Mouse (Mus musculus) brain, adult 10 weeks (tissue): ENCODE measurements around the gene Cacna1h. TPM values are rescaled to one million over a fixed set of nuclear protein-coding genes. Genes with fewer than 3 reads are reported as not detected.

Source experiments
- polyA plus RNA-seq: library from polyadenylated mRNA; stranded (reverse); fragments of 350-450 nt; fragmentation: Illumina TruSeq; extraction: RNeasy Lipid Tissue Mini Kit (QIAGEN cat#74804); gene quantifications from one replicate; pipeline ENCODE4 v1.2.3, GENCODE M21; 2015; ENCODE audit warnings: low read depth, low replicate concordance

Gene Cacna1h
- polyA plus RNA-seq: 24.6 TPM

DNA sequence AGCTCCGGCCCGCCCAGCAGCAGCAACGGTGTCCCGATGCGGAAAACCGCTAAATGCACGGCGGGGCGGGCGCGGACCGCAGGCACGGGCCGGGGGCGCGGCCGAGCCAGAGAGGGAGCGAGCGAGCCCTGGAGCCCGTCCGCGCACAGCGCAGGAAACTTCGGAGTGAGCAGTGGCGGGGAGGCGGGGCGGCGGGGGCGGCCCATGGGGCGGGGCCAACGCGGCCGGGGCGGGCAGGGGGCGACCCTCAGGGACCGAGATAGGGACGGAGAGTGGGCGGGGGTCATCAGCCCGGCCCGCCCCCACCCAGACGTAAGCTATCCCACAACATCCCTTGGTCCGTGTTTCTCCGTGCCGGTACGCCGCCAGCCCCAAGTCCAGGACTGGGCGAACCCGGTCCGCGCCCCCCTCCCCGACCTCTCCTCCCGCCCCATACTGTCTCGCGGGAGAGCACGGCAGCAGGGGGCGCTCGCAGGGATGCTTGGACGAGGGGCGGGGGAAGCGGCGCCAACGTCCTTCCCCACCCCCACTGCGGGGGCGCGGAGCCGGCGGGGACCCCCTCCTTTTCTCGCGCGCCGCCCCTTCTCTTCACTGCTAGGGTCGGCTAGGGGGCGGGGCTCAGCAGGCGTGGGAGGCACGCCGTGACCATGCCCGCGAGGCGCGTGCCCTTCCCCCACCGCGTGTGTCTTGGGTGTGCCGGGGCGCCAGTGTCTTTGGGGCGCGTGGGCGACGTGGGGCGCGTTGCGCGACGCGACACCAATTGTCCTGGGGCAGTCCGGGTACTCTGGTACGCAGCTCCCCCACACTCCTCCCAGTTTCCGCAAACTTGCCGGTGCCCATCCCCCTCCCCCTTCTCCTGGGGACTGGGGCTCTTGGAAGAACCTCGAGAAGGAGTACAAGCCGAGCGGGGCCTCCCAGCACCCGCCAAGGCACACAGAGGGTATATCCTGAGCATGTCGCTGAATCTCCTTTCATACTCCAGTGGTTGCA is at the start of gene Cacna1h:
Cacna1h (minus strand) TSS at position 167 of the 990 bp plus-strand sequence.

DNA sequence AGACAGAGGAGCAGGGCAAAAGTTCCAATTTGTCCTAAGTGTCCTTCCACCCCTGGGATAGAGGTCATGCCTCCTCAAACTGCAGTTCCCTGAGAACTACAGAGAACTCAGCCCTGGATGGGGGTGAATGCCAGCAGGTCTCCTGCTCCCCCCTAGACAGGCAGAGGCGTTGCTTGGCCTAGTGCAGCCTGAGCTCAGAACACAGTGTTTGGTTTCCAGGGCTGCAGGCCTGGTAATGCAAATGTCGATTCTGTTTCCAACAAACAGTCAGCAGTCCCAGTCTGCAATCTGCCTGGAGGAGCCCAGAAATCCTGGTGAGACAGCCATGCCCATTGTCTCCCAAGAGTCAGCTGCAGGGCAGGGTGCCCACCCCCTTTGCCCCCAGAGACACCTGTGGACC is 20.7 kb upstream of the Cacna1h start, which contains the start of gene Tekt4:
Tekt4 (plus strand) TSS at position 344 of the 400 bp plus-strand sequence.

DNA sequence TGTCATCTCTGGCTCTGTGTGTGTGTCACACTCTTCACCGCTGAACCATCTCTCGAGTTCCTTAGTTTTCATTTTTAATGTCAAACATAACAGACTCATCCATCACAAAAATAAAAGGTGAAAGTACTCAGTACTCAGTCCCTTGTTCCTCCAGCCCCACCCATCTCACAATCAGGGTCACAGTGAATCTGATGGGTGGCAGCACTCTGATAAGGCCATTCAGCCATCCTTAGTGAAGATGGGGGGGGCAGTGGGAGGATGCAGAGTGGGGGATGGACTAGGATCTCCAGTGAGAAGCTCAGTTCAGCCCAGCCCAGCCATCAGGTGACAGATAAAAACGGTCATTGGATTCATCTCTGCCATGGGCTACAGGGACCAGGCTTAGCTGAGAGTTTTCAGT is 64.6 kb downstream of the Cacna1h start, which contains the start of gene Tpsg1:
Tpsg1 (plus strand) TSS at position 301 of the 400 bp plus-strand sequence.

DNA sequence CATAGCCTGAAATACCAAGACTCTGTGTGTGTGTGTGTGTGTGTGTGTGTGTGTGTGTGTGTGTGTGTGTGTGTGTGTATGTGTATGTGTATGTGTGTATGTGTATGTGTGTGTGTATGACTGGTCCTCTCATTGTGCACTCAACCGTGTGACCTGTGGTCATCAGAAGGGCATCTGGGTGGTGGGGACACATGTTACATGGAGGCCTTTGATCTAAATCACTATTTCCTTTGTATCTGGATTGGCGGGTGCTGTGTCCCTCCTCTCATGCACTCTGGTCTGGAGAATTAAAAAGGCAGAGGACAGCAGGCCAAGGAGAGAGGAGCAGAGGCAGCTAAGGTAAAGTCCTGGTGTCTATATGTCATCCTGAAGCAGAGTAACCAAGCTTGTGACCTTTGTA is 67.6 kb downstream of the Cacna1h start, which contains the start of gene Tpsb2:
Tpsb2 (plus strand) TSS at position 301 of the 400 bp plus-strand sequence.

DNA sequence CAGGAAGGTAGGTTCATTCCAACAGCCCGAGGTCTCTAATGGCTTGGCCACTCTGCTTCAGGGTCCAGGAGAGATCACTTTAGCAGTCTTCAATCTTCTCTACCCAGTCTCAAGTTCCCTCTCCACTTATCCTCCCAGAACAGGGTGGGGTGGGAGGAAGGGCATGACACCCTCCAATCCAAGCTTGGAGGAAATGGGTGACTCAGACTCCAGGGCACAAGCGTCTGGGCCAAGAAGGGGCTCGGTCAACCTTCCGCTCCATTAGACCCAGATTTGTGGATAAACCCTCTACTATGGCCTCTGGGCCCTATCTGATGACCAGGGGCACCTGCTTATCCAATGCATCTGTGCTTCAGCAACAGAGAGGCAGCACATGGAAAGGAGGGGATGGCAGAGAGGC is 88.1 kb downstream of the Cacna1h start, which contains the start of gene Tpsab1:
Tpsab1 (minus strand) TSS at position 101 of the 400 bp plus-strand sequence.

Other genes starting within 250 kb of the Cacna1h start
- gene BC003965, start 249.2 kb downstream of the Cacna1h start, polyA plus RNA-seq: 24.5 TPM
- gene Unkl, start 245.4 kb downstream of the Cacna1h start, polyA plus RNA-seq: 35.6 TPM
- 127 TPM for gene Gnptg, start 193.7 kb downstream of the Cacna1h start, polyA plus RNA-seq
- 33.2 TPM for gene Tsr3, start 193.6 kb downstream of the Cacna1h start, polyA plus RNA-seq
- gene Baiap3, start 177.4 kb downstream of the Cacna1h start, polyA plus RNA-seq: 27.7 TPM
- 197 TPM for gene Ube2i, start 159.2 kb downstream of the Cacna1h start, polyA plus RNA-seq
- not detected for gene Prss34, start 135.4 kb downstream of the Cacna1h start, polyA plus RNA-seq
- gene Prss28, start 125.1 kb downstream of the Cacna1h start, polyA plus RNA-seq: not detected
- not detected for gene Prss29, start 115.1 kb downstream of the Cacna1h start, polyA plus RNA-seq
- not detected for gene Tpsab1, start 88.2 kb downstream of the Cacna1h start, polyA plus RNA-seq
- gene Tpsb2, start 67.5 kb downstream of the Cacna1h start, polyA plus RNA-seq: 0.45 TPM
- not detected for gene Tpsg1, start 64.5 kb downstream of the Cacna1h start, polyA plus RNA-seq
- gene Tekt4, start 20.8 kb upstream of the Cacna1h start, polyA plus RNA-seq: 0.89 TPM
- 0.22 TPM for gene Sstr5, start 63.5 kb upstream of the Cacna1h start, polyA plus RNA-seq
- gene Sox8, start 136.9 kb upstream of the Cacna1h start, polyA plus RNA-seq: 37.3 TPM
- 17.9 TPM for gene Lmf1, start 145.3 kb upstream of the Cacna1h start, polyA plus RNA-seq